Mouse (Mus musculus) kidney, postnatal 10 days (tissue): Measurements from ENCODE around the gene Gm29797.

Experiments
- DNase-seq: peaks from one replicate; pipeline ENCODE4 v3.0.0; 2021; ENCODE audit warnings: mixed read lengths

The Gm29797 gene

GRCm38 (mm10) chr2:181706668-181707067 is 49.8 kb downstream of the Gm29797 start:
- DNase-seq: no peak
